Mouse (Mus musculus) cortical plate, adult 2 months (tissue): ENCODE data around the gene Gtf3c1. TPM values are rescaled to one million over a fixed set of nuclear protein-coding genes. Genes with fewer than 3 reads are reported as not detected.

Experiments
- H3K27ac ChIP-seq: fragments of 200-500 bp; 2 replicates; pipeline ENCODE4 v1.5.1; 2012; ENCODE audit warnings: low read length, control low read depth, inconsistent platforms; ENCODE audit not compliant: insufficient read depth
- H3K4me1 ChIP-seq: fragments of 200-500 bp; 2 replicates; pipeline ENCODE4 v1.6.1; 2011; ENCODE audit warnings: low read length; ENCODE audit not compliant: control insufficient read depth, insufficient read depth
- H3K4me3 ChIP-seq: fragments of 200-500 bp; 2 replicates; pipeline ENCODE4 v1.5.1; 2011; ENCODE audit warnings: mild to moderate bottlenecking, low read length, control low read depth; ENCODE audit not compliant: insufficient read depth
- CTCF ChIP-seq: fragments of 200-500 bp; IDR thresholded peaks from 2 replicates; pipeline ENCODE4 v1.5.1; 2011; ENCODE audit warnings: mild to moderate bottlenecking, control low read depth, low read length; ENCODE audit not compliant: insufficient read depth; ENCODE audit errors: extremely low read depth
- POLR2A ChIP-seq: fragments of 200-500 bp; IDR thresholded peaks from 2 replicates; pipeline ENCODE4 v1.6.1; 2011; ENCODE audit warnings: mild to moderate bottlenecking, low read length, control low read depth; ENCODE audit not compliant: insufficient read depth; ENCODE audit errors: extremely low read depth
- polyA plus RNA-seq: library from polyadenylated mRNA; depleted of rRNA; stranded (reverse); fragments of >200 nt; gene quantifications from 2 replicates; pipeline ENCODE4 v1.2.3, GENCODE M21; 2012; rRNA removed

Gtf3c1 gene
- polyA plus RNA-seq, 1 experiment: 54.2 TPM

- Histone ChIP-seq H3K27ac (no peak overlapping the region), H3K4me1 (no peaks in the 10 kb centered on the region), H3K4me3 (no peak overlapping the region)
- TF ChIP-seq POLR2A (no peak), CTCF (no peak)
Measured at GRCm38 (mm10) chr7:125596406-125596805, 111.2 kb downstream of the Gtf3c1 start.

GRCm38 (mm10) chr7:125593831-125594230, 113.7 kb downstream of the Gtf3c1 start:
- Histone ChIP-seq H3K4me1 (no peaks in the 10 kb centered on the region), H3K27ac (no peak overlapping the region), H3K4me3 (no peak overlapping the region)
- TF ChIP-seq CTCF (no peak), POLR2A (no peak)

Other genes starting within 250 kb of the Gtf3c1 start
- 25.6 and 27.6 TPM in 2 replicates for gene Nsmce1, start 216.2 kb downstream of the Gtf3c1 start, polyA plus RNA-seq
- 5.4 and 6.2 TPM in 2 replicates for gene Il4ra, start 155.7 kb downstream of the Gtf3c1 start, polyA plus RNA-seq
- 1.3 and 1.5 TPM in 2 replicates for gene Il21r, start 104.4 kb downstream of the Gtf3c1 start, polyA plus RNA-seq
- 17.3 and 17.9 TPM in 2 replicates for gene D430042O09Rik, start 108 bp upstream of the Gtf3c1 start, polyA plus RNA-seq